Mouse (Mus musculus) CH12.LX (cell line): ENCODE data around the gene Plpp1. TPM values are rescaled to one million over a fixed set of nuclear protein-coding genes. Genes with fewer than 3 reads are reported as not detected.

Experiments used
- DNase-seq: peaks from one replicate; pipeline ENCODE4 v3.0.0-alpha.2; 2013; ENCODE audit errors: extremely low read depth
- H3K27ac ChIP-seq: 2 replicates; pipeline ENCODE4 v1.5.1; 2012; ENCODE audit warnings: low read depth, mild to moderate bottlenecking, control low read depth, moderate library complexity; ENCODE audit not compliant: insufficient read depth
- H3K27me3 ChIP-seq: replicated peaks from 2 replicates; pipeline ENCODE3; 2012; ENCODE audit warnings: inconsistent platforms
- H3K36me3 ChIP-seq, 2 experiments: replicated peaks in 1 of 2; 2 replicates each; pipeline versions ENCODE3 to v1.6.1; 2012; ENCODE audit warnings: inconsistent platforms in 1 of 2, low read length in 1 of 2, mild to moderate bottlenecking in 1 of 2, mixed read lengths in 1 of 2, moderate library complexity in 1 of 2; ENCODE audit not compliant: control insufficient read depth in 1 of 2, insufficient read depth in 1 of 2
- H3K4me1 ChIP-seq, 2 experiments: 2 replicates each; pipeline ENCODE4 v1.6.1; 2012; ENCODE audit warnings: inconsistent platforms in 1 of 2, moderate library complexity in 1 of 2; ENCODE audit not compliant: insufficient read depth in 2 of 2, control insufficient read depth in 1 of 2
- H3K4me2 ChIP-seq: 2 replicates; pipeline ENCODE4 v1.6.1; 2012; ENCODE audit warnings: low read depth, mild to moderate bottlenecking, control low read depth; ENCODE audit not compliant: poor library complexity, insufficient read depth, severe bottlenecking
- H3K4me3 ChIP-seq, 3 experiments: fragments of 150-350 bp in 1 of 3; sonication (generic) in 1 of 3; replicated peaks in 1 of 3; 2 replicates each; pipeline versions ENCODE3 to v1.5.1; 2011 to 2012; ENCODE audit warnings: low read depth in 2 of 3, low read length in 2 of 3, mild to moderate bottlenecking in 2 of 3, moderate library complexity in 2 of 3, control low read depth in 1 of 3, improper control_type of control experiment in 1 of 3, inconsistent platforms in 1 of 3, mixed read lengths in 1 of 3; ENCODE audit not compliant: poor library complexity in 1 of 3
- H3K79me2 ChIP-seq: replicated peaks from 2 replicates; pipeline ENCODE4 v1.6.1; 2012; ENCODE audit warnings: mild to moderate bottlenecking, moderate library complexity; ENCODE audit not compliant: control insufficient read depth, poor library complexity, insufficient read depth, severe bottlenecking; ENCODE audit errors: extremely low read depth
- H3K9ac ChIP-seq: 2 replicates; pipeline ENCODE4 v1.6.1; 2012; ENCODE audit warnings: low read depth, mild to moderate bottlenecking, control low read depth, moderate library complexity; ENCODE audit not compliant: insufficient read depth
- H3K9me3 ChIP-seq: replicated peaks from 2 replicates; pipeline ENCODE3; 2012; ENCODE audit warnings: low read length, inconsistent platforms, mixed read lengths
- CTCF ChIP-seq, 2 experiments: IDR thresholded peaks in 1 of 2; conservative IDR thresholded peaks in 1 of 2; 2 replicates each; pipeline ENCODE4 v1.5.1; 2011 to 2012; ENCODE audit warnings: low read depth in 2 of 2, low read length in 2 of 2, improper control_type of control experiment in 1 of 2, inconsistent platforms in 1 of 2, mild to moderate bottlenecking in 1 of 2, moderate library complexity in 1 of 2
- E2F4 ChIP-seq: IDR thresholded peaks from 2 replicates; pipeline ENCODE4 v1.6.1; 2011; ENCODE audit warnings: low read depth, low read length, improper control_type of control experiment; ENCODE audit not compliant: insufficient replicate concordance
- ELF1 ChIP-seq: IDR thresholded peaks from 2 replicates; pipeline ENCODE4 v1.6.1; 2014; ENCODE audit warnings: low read depth, mild to moderate bottlenecking, inconsistent platforms, low read length, improper control_type of control experiment
- EP300 ChIP-seq: IDR thresholded peaks from 2 replicates; pipeline ENCODE4 v1.6.1; 2011; ENCODE audit warnings: low read length, improper control_type of control experiment
- IRF4 ChIP-seq: IDR thresholded peaks from 2 replicates; pipeline ENCODE4 v1.6.1; 2014; ENCODE audit warnings: low read depth, mild to moderate bottlenecking, inconsistent platforms, low read length, improper control_type of control experiment
- JUN ChIP-seq: IDR thresholded peaks from 2 replicates; pipeline ENCODE4 v1.6.1; 2011; ENCODE audit warnings: low read depth, mild to moderate bottlenecking, low read length, improper control_type of control experiment, moderate library complexity; ENCODE audit not compliant: insufficient read depth
- KAT2A ChIP-seq: IDR thresholded peaks from 2 replicates; pipeline ENCODE4 v1.6.1; 2012; ENCODE audit warnings: low read length, improper control_type of control experiment, inconsistent platforms; ENCODE audit not compliant: insufficient replicate concordance
- MEF2A ChIP-seq: IDR thresholded peaks from 2 replicates; pipeline ENCODE4 v1.6.1; 2014; ENCODE audit warnings: low read depth, mild to moderate bottlenecking, inconsistent platforms, low read length, improper control_type of control experiment, borderline replicate concordance
- SMC3 ChIP-seq: IDR thresholded peaks from 2 replicates; pipeline ENCODE4 v1.6.1; 2011; ENCODE audit warnings: low read depth, low read length, improper control_type of control experiment
- TBP ChIP-seq: conservative IDR thresholded peaks from 2 replicates; pipeline ENCODE4 v1.6.1; 2011; ENCODE audit warnings: low read depth, low read length, improper control_type of control experiment
- UBTF ChIP-seq: IDR thresholded peaks from 2 replicates; pipeline ENCODE4 v1.6.1; 2012; ENCODE audit warnings: low read depth, mild to moderate bottlenecking, inconsistent platforms, low read length, improper control_type of control experiment, moderate library complexity
- USF1 ChIP-seq: IDR thresholded peaks from 2 replicates; pipeline ENCODE4 v1.6.1; 2014; ENCODE audit warnings: low read depth, mild to moderate bottlenecking, inconsistent platforms, low read length, improper control_type of control experiment
- USF2 ChIP-seq: conservative IDR thresholded peaks from 2 replicates; pipeline ENCODE4 v1.6.1; 2011; ENCODE audit warnings: low read depth, low read length, improper control_type of control experiment
- dilution Hi-C: fragments of 300-500 bp; cut with MboI; formaldehyde crosslinking; loops from 2 replicates; pipeline ENCODE4 v1.14.3; 2020; ENCODE audit warnings: low sequenced_read_pairs; ENCODE audit not compliant: extremely low pct_unique_long_range_greater_than_20kb, extremely low pct_ligation_motif_present
- in situ Hi-C: fragments of 300-500 bp; cut with MboI; formaldehyde crosslinking; loops from 3 replicates; pipeline ENCODE4 v1.14.3; 2019; ENCODE audit warnings: low sequenced_read_pairs, low pct_ligation_motif_present, low pct_unique_long_range_greater_than_20kb, mixed read lengths
- polyA plus RNA-seq: library from polyadenylated mRNA; unstranded; fragments of >175 nt; gene quantifications from 2 replicates; pipeline ENCODE4 v1.2.1, GENCODE M21; 2012; ENCODE audit warnings: low read depth; ENCODE audit not compliant: insufficient read length
- total RNA-seq, 2 experiments: library from RNA; depleted of rRNA; stranded (reverse); fragments of 300-350 nt in 1 of 2; fragments of >200 nt in 1 of 2; gene quantifications; 2 replicates each; pipeline ENCODE4 v1.2.3; 2012 to 2014

The Plpp1 gene
- total and polyA plus RNA-seq, 3 experiments: 50.2 to 90.9 (median 67.6) TPM

- Histone ChIP-seq H3K4me2 (no peak overlapping the region), H3K27me3 (no peaks in the 10 kb centered on the region), H3K79me2 (no peaks in the 10 kb centered on the region), H3K9ac (no peak overlapping the region), H3K27ac (no peak overlapping the region), H3K36me3 (no peaks in the 10 kb centered on the region), H3K4me3 (no peak overlapping the region), H3K9me3 (no peaks in the 10 kb centered on the region), H3K4me1 (peaks cover 13 to 38% of the 10 kb centered on the region in 2 experiments)
- in situ Hi-C loops (no loop called here), dilution Hi-C loops (no loop called here)
- no peak for TF ChIP-seq TBP
- TF ChIP-seq UBTF: no peak
- TF ChIP-seq USF1: no peak
- no peak for TF ChIP-seq E2F4
- no peak for TF ChIP-seq JUN
- TF ChIP-seq EP300: no peak
- TF ChIP-seq CTCF (conservative IDR thresholded peaks at IDR 0.05 in 1 of 2, IDR thresholded peaks at IDR 0.05 in 1 of 2; ENCODE audit: low read depth in 2 of 2, low read length in 2 of 2): no peak
- no peak for TF ChIP-seq USF2
- DNase-seq: no peak
Measured at GRCm38 (mm10) chr13:112762548-112762947, 38.0 kb upstream of the Plpp1 start.

GRCm38 (mm10) chr13:112763531-112764091, 37.0 kb upstream of the Plpp1 start:
- Histone ChIP-seq H3K9me3 (no peaks in the 10 kb centered on the region), H3K4me2 (no peak overlapping the region), H3K4me1 (peaks cover 7 to 30% of the 10 kb centered on the region in 2 experiments), H3K36me3 (no peaks in the 10 kb centered on the region), H3K27me3 (no peaks in the 10 kb centered on the region), H3K27ac (no peak overlapping the region), H3K9ac (no peak overlapping the region), H3K79me2 (no peaks in the 10 kb centered on the region), H3K4me3 (no peak overlapping the region)
- TF ChIP-seq SMC3 (no peak), JUN (no peak)
- dilution Hi-C loops: no loop called here
- in situ Hi-C loops: no loop called here
- DNase-seq: no peak

GRCm38 (mm10) chr13:112764556-112764955, 36.0 kb upstream of the Plpp1 start:
- H3K36me3 ChIP-seq: no peaks in the 10 kb centered on the region

More at GRCm38 (mm10) chr13:112764556-112764955, 36.0 kb upstream of the Plpp1 start:
- Histone ChIP-seq H3K79me2 (no peaks in the 10 kb centered on the region), H3K9me3 (no peaks in the 10 kb centered on the region)
- no peak for TF ChIP-seq IRF4
- no peak for TF ChIP-seq ELF1
- TF ChIP-seq UBTF: no peak
- TF ChIP-seq MEF2A: no peak
- TF ChIP-seq KAT2A: no peak
- no peak for TF ChIP-seq TBP
- TF ChIP-seq USF1: no peak
- TF ChIP-seq USF2: no peak
- TF ChIP-seq E2F4: no peak
- TF ChIP-seq, all 38 proteins: peak for 0
- Histone ChIP-seq H3K27me3 (no peaks in the 10 kb centered on the region), H3K9ac (no peak overlapping the region), H3K4me3 (no peak overlapping the region), H3K27ac (no peak overlapping the region), H3K4me2 (no peak overlapping the region), H3K4me1 (peaks cover 0 to 21% of the 10 kb centered on the region in 2 experiments; a peak in 3 of 4 replicates)
- DNase-seq: no peak
- in situ Hi-C loops (no loop called here), dilution Hi-C loops (no loop called here)
